Mouse (Mus musculus) bone marrow, adult 2 months (tissue): ENCODE measurements around the gene Gpr176.

Experiments used
- CTCF ChIP-seq: fragments of 200-500 bp; IDR thresholded peaks from 2 replicates; pipeline ENCODE4 v1.5.1; 2011; ENCODE audit warnings: low read length, control low read depth; ENCODE audit not compliant: control insufficient read depth, insufficient read depth
- POLR2A ChIP-seq: fragments of 200-500 bp; IDR thresholded peaks from 2 replicates; pipeline ENCODE4 v1.6.1; 2011; ENCODE audit warnings: low read depth, mild to moderate bottlenecking, control low read depth, low read length, borderline replicate concordance; ENCODE audit not compliant: control insufficient read depth

- TF ChIP-seq CTCF, result no peak
- TF ChIP-seq POLR2A, result no peak
These were observed 113.5 kb downstream of the Gpr176 start for GRCm38 (mm10) chr2:118259746-118260145.
